Mouse (Mus musculus): ENCODE measurements around the gene Sppl3.

DNA sequence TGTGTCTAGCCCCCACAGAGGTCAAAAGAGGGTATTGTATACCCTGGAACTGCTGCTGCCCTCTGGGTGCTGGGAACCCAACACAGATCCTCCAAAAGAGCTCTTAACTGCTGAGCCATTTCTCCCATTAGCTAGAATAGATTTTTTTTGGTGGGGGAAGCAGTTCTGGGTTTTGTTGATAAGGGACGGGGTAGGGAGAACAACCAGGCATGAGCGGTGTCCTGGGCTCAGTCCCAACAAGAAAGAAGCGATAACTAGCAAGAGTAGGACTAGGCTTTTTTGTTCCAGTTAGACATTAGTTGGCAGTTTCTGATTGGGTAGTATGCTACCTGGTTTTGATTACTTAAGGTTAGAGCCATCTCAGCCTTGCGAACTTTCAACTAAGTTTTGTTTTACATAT, 46.2 kb downstream of the Sppl3 start:
- TF ChIP-seq CTCF (conservative IDR thresholded peaks at IDR 0.05; ENCODE audit: insufficient read depth, insufficient read length, low read depth, low read length) (no peak), POLR2A (IDR thresholded peaks at IDR 0.05; ENCODE audit: low read depth, low read length) (no peak)
